Mouse (Mus musculus) lung, embryonic 16.5 days (tissue): ENCODE measurements around the gene Trib2. TPM values are rescaled to one million over a fixed set of nuclear protein-coding genes. Genes with fewer than 3 reads are reported as not detected.

Experiments
- ATAC-seq: fragments of 200-750 bp; cut with Nextera tagmentation; 2 replicates; pipeline ENCODE4 v1.8.0; 2017; ENCODE audit warnings: low read depth, mild to moderate bottlenecking, moderate library complexity
- H3K27ac ChIP-seq: fragments of 300-500 bp; sonication (generic); 2 replicates; pipeline ENCODE4 v1.5.1; 2014; ENCODE audit warnings: mild to moderate bottlenecking, control low read depth, low read length
- H3K27me3 ChIP-seq: fragments of 300-500 bp; sonication (generic); 2 replicates; pipeline ENCODE4 v1.6.1; 2014; ENCODE audit warnings: low read depth, low read length, mixed read lengths; ENCODE audit not compliant: control insufficient read depth, insufficient read depth
- H3K36me3 ChIP-seq: fragments of 300-500 bp; sonication (generic); 2 replicates; pipeline ENCODE4 v1.6.1; 2014; ENCODE audit warnings: low read length; ENCODE audit not compliant: control insufficient read depth, insufficient read depth
- H3K4me1 ChIP-seq: fragments of 300-500 bp; sonication (generic); replicated peaks from 2 replicates; pipeline ENCODE4 v1.6.1; 2014; ENCODE audit warnings: low read length, mixed read lengths; ENCODE audit not compliant: control insufficient read depth, insufficient read depth
- H3K4me2 ChIP-seq: fragments of 300-500 bp; sonication (generic); 2 replicates; pipeline ENCODE4 v1.6.1; 2014; ENCODE audit warnings: low read depth, low read length, control low read depth
- H3K4me3 ChIP-seq: fragments of 300-500 bp; sonication (generic); 2 replicates; pipeline ENCODE4 v1.5.1; 2014; ENCODE audit warnings: mild to moderate bottlenecking, low read length, control low read depth
- H3K9ac ChIP-seq: fragments of 300-500 bp; sonication (generic); 2 replicates; pipeline ENCODE4 v1.6.1; 2014; ENCODE audit warnings: low read length, control low read depth
- H3K9me3 ChIP-seq: fragments of 300-500 bp; sonication (generic); 2 replicates; pipeline ENCODE4 v1.6.1; 2016; ENCODE audit warnings: low read length; ENCODE audit not compliant: control insufficient read depth
- WGBS: fragments of 180-500 bp; shearing (Covaris S2); extraction: QIAGEN DNeasy Blood & Tissue Kit; methylation state at CpG from one replicate; pipeline ENCODE4 v1.1.7; 2014; 5-methylcytosine and 5-hydroxymethylcytosine counted together
- polyA plus RNA-seq: library from polyadenylated mRNA; unstranded; fragments of >200 nt; fragmentation: Nextera tagmentation; extraction: Ambion mirVana; gene quantifications from 2 replicates; pipeline ENCODE4 v1.2.1, GENCODE M21; 2015

The Trib2 gene
- 25.1 TPM in 2 replicates for polyA plus RNA-seq

DNA sequence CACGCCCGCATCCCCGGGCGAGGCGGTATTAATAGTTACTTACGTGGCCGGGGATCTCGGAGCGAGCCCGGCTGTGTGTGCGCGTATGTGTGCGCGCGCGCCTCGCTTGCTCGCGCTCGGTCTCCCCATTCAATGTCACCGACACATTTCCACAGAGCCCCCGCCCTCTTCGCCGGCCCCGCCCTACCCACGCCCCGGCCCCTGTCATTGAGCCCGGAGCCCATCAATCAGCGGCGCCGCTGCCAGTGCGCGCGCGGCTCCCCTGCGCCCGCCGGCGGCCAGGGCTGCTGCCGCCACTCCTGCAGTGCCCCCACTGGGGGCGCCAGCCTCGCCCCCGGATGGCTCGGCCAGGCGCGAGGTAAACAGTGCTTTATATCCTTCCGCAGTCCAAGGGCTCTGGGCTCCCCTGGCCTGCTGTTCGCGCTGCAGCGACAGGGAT lies at the start of gene Trib2:
Gene Trib2 (minus strand): TSS at position 183 of the 439 bp plus-strand sequence.
- Histone ChIP-seq H3K4me1 (peaks cover 11% of the 10 kb centered on the region), H3K4me3 (peak within 1 kb of the TSS; percentile 64), H3K9ac (peak within 1 kb of the TSS; percentile 84), H3K9me3 (no peaks in the 10 kb centered on the region), H3K36me3 (no peaks in the 10 kb centered on the region), H3K27ac (peak within 1 kb of the TSS; percentile 74), H3K27me3 (no peaks in the 10 kb centered on the region), H3K4me2 (peak within 1 kb of the TSS; percentile 83)
- 0% methylated on average over 42 of the region's 50 CpGs for WGBS
- ATAC-seq = peak; percentile 92

- Histone ChIP-seq H3K27me3 (no peaks in the 10 kb centered on the region), H3K4me1 (no peaks in the 10 kb centered on the region), H3K4me3 (no peak overlapping the region), H3K9me3 (no peaks in the 10 kb centered on the region), H3K27ac (no peak overlapping the region), H3K36me3 (no peaks in the 10 kb centered on the region), H3K4me2 (no peak overlapping the region), H3K9ac (no peak overlapping the region)
- no peak for ATAC-seq
- WGBS = 60% methylated on average over 4 of the region's 4 CpGs
Observed at GRCm38 (mm10) chr12:15858005-15858404, 41.3 kb upstream of the Trib2 start.

- no peaks in the 10 kb centered on the region for H3K9me3 ChIP-seq
- WGBS = 77% methylated on average over 5 of the region's 5 CpGs
- no peak overlapping the region for H3K4me3 ChIP-seq
- H3K36me3 ChIP-seq = no peaks in the 10 kb centered on the region
- H3K4me1 ChIP-seq = no peaks in the 10 kb centered on the region
- H3K27ac ChIP-seq = no peak overlapping the region
- no peaks in the 10 kb centered on the region for H3K27me3 ChIP-seq
- ATAC-seq = no peak
- H3K4me2 ChIP-seq = no peak overlapping the region
- no peak overlapping the region for H3K9ac ChIP-seq
Observed at GRCm38 (mm10) chr12:15855891-15856290, 39.2 kb upstream of the Trib2 start.

GRCm38 (mm10) chr12:15852781-15853180 lies 36.1 kb upstream of the Trib2 start:
- Histone ChIP-seq H3K9me3 (no peaks in the 10 kb centered on the region), H3K27ac (no peak overlapping the region), H3K9ac (no peak overlapping the region), H3K4me1 (peaks cover 12% of the 10 kb centered on the region), H3K4me3 (no peak overlapping the region), H3K36me3 (no peaks in the 10 kb centered on the region), H3K27me3 (no peaks in the 10 kb centered on the region), H3K4me2 (no peak overlapping the region)
- 49% methylated on average over 4 of the region's 4 CpGs for WGBS
- ATAC-seq = no peak

- Histone ChIP-seq H3K9ac (no peak overlapping the region), H3K27me3 (no peaks in the 10 kb centered on the region), H3K4me2 (no peak overlapping the region), H3K4me1 (peaks cover 12% of the 10 kb centered on the region), H3K9me3 (no peaks in the 10 kb centered on the region), H3K36me3 (no peaks in the 10 kb centered on the region), H3K27ac (no peak overlapping the region), H3K4me3 (no peak overlapping the region)
- WGBS = 89% methylated on average over 4 of the region's 4 CpGs
- no peak for ATAC-seq
Observed at GRCm38 (mm10) chr12:15852031-15852430, 35.3 kb upstream of the Trib2 start.

GRCm38 (mm10) chr12:15850441-15850895 lies 33.7 kb upstream of the Trib2 start:
- 25% methylated on average over 8 of the region's 8 CpGs for WGBS
- no peak overlapping the region for H3K4me2 ChIP-seq
- peak; percentile 93 for ATAC-seq

DNA sequence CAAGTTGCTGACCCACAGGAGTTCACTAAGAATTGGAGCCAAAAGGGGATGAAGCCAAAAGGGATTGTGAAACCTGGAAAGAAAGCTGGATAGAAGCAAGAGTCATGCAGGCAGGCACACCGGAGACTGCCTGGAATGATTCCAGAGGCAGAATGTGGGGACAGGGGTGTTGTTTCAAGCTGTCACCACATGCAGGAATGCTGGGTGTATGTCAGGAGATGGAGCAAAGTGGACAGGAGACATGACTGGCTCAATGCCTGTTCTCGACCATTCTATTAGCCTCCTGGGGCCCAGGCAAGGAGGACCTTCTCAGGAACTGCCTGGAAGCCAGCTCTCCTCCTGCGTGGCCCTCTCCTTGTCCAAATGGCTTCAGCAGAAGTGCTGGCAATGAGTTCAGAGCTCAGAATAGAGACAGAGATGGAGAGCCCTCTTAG lies 33.2 kb upstream of the Trib2 start:
- peak overlapping the region; percentile 21; the same call in 1 of the 2 replicates for H3K27ac ChIP-seq
- ATAC-seq = peak; percentile 48
- no peak overlapping the region for H3K4me2 ChIP-seq
- H3K27me3 ChIP-seq = no peaks in the 10 kb centered on the region
- H3K4me3 ChIP-seq = no peak overlapping the region
- H3K36me3 ChIP-seq = no peaks in the 10 kb centered on the region
- no peak overlapping the region for H3K9ac ChIP-seq
- peaks cover 12% of the 10 kb centered on the region for H3K4me1 ChIP-seq
- WGBS = 32% methylated on average over 3 of the region's 3 CpGs
- H3K9me3 ChIP-seq = no peaks in the 10 kb centered on the region

More at GRCm38 (mm10) chr12:15850441-15850895, 33.7 kb upstream of the Trib2 start:
- no peaks in the 10 kb centered on the region for H3K9me3 ChIP-seq
- H3K9ac ChIP-seq = no peak overlapping the region
- H3K27me3 ChIP-seq = no peaks in the 10 kb centered on the region
- H3K4me1 ChIP-seq = peaks cover 12% of the 10 kb centered on the region
- no peak overlapping the region for H3K4me3 ChIP-seq
- no peaks in the 10 kb centered on the region for H3K36me3 ChIP-seq
- peak overlapping the region; percentile 21; the same call in 1 of the 2 replicates for H3K27ac ChIP-seq

- Histone ChIP-seq H3K4me2 (no peak overlapping the region), H3K9me3 (no peaks in the 10 kb centered on the region), H3K4me1 (peaks cover 12% of the 10 kb centered on the region), H3K36me3 (no peaks in the 10 kb centered on the region), H3K27ac (no peak overlapping the region), H3K27me3 (no peaks in the 10 kb centered on the region), H3K4me3 (no peak overlapping the region), H3K9ac (no peak overlapping the region)
- no peak for ATAC-seq
- 87% methylated on average over 4 of the region's 4 CpGs for WGBS
Observed at GRCm38 (mm10) chr12:15848391-15848790, 31.7 kb upstream of the Trib2 start.

- no peaks in the 10 kb centered on the region for H3K27me3 ChIP-seq
- no peak overlapping the region for H3K4me3 ChIP-seq
- no peak for ATAC-seq
- WGBS = 66% methylated on average over 3 of the region's 3 CpGs
- peaks cover 2% of the 10 kb centered on the region for H3K4me1 ChIP-seq
- H3K27ac ChIP-seq = no peak overlapping the region
- no peak overlapping the region for H3K9ac ChIP-seq
- no peak overlapping the region for H3K4me2 ChIP-seq
- no peaks in the 10 kb centered on the region for H3K36me3 ChIP-seq
- H3K9me3 ChIP-seq = no peaks in the 10 kb centered on the region
Observed at GRCm38 (mm10) chr12:15844701-15845100, 28.0 kb upstream of the Trib2 start.
